Mouse (Mus musculus): ENCODE measurements at regions not wholly inside any gene's neighbourhood (a gene's known extent, or its start where the extent isn't known, plus 50 kb on each side); places are given as distances from the start of the nearest gene placed in this dataset.

GRCm38 (mm10) chr11:19254183-19254582, 235.4 kb upstream of the Meis1 start:
- DNase-seq: no peak

GRCm38 (mm10) chr11:19257549-19257948, 238.8 kb upstream of the Meis1 start:
- no peak for DNase-seq

- no peak for DNase-seq
These were observed 244.0 kb upstream of the Meis1 start for GRCm38 (mm10) chr11:19262832-19263231.

- no peak for DNase-seq
These were observed 246.2 kb upstream of the Meis1 start for GRCm38 (mm10) chr11:19264798-19265671.

- no peak for DNase-seq
These were observed 246.8 kb upstream of the Meis1 start for GRCm38 (mm10) chr11:19265672-19265972.

- no peak for DNase-seq
These were observed 272.2 kb upstream of the Meis1 start for GRCm38 (mm10) chr11:19290971-19291370.

- DNase-seq: no peak
These were observed 280.6 kb upstream of the Meis1 start for GRCm38 (mm10) chr11:19299411-19299810.

- DNase-seq: no peak
These were observed 287.9 kb upstream of the Meis1 start for GRCm38 (mm10) chr11:19306687-19307086.

GRCm38 (mm10) chr11:19330685-19331239, 312.0 kb upstream of the Meis1 start:
- DNase-seq: no peak

- peak; percentile 2 for DNase-seq
These were observed 313.5 kb upstream of the Meis1 start for GRCm38 (mm10) chr11:19332274-19332673.

- DNase-seq: peak; percentile 55
These were observed 313.9 kb upstream of the Meis1 start for GRCm38 (mm10) chr11:19332727-19333126.

GRCm38 (mm10) chr11:19333908-19334487, 315.2 kb upstream of the Meis1 start:
- no peak for DNase-seq

- peak; percentile 74 for DNase-seq
These were observed 316.6 kb upstream of the Meis1 start for GRCm38 (mm10) chr11:19335384-19335783.

- peak; percentile 39 for DNase-seq
These were observed 321.0 kb upstream of the Meis1 start for GRCm38 (mm10) chr11:19339721-19340317.

- DNase-seq: peak; percentile 82
These were observed 322.1 kb upstream of the Meis1 start for GRCm38 (mm10) chr11:19340889-19341288.

GRCm38 (mm10) chr11:19341379-19341778, 322.6 kb upstream of the Meis1 start:
- no peak for DNase-seq

- DNase-seq: peak; percentile 52
These were observed 324.0 kb upstream of the Meis1 start for GRCm38 (mm10) chr11:19342803-19343202.

GRCm38 (mm10) chr11:19346276-19346826, 327.6 kb upstream of the Meis1 start:
- DNase-seq: no peak

- DNase-seq: peak; percentile 45
These were observed 331.8 kb upstream of the Meis1 start for GRCm38 (mm10) chr11:19350331-19351242.

- DNase-seq: peak; percentile 34
These were observed 332.5 kb upstream of the Meis1 start for GRCm38 (mm10) chr11:19351243-19351787.

GRCm38 (mm10) chr11:19353706-19354105, 334.9 kb upstream of the Meis1 start:
- no peak for DNase-seq

GRCm38 (mm10) chr11:19355179-19355578, 336.4 kb upstream of the Meis1 start:
- peak; percentile 14 for DNase-seq

Data from heart, adult 11 months (tissue).